Mouse (Mus musculus) liver, adult 2 months (tissue): ENCODE data around the gene Cdcp2. TPM values are rescaled to one million over a fixed set of nuclear protein-coding genes. Genes with fewer than 3 reads are reported as not detected.

ENCODE experiments used
- DNase-seq: peaks from one replicate; pipeline ENCODE4 v3.0.0-alpha.2; 2011; ENCODE audit warnings: low read depth, low spot score; ENCODE audit errors: extremely low read depth
- H3K27ac ChIP-seq: fragments of 200-500 bp; replicated peaks from 2 replicates; pipeline ENCODE4 v1.5.1; 2012; ENCODE audit warnings: low read depth, mild to moderate bottlenecking, control low read depth, inconsistent platforms, low read length; ENCODE audit not compliant: insufficient read depth
- H3K27me3 ChIP-seq: fragments of 200-500 bp; 2 replicates; pipeline ENCODE4 v1.6.1; 2012; ENCODE audit warnings: mild to moderate bottlenecking, moderate library complexity, low read length, inconsistent platforms; ENCODE audit not compliant: control insufficient read depth, insufficient read depth
- H3K36me3 ChIP-seq: fragments of 200-500 bp; 2 replicates; pipeline ENCODE4 v1.6.1; 2012; ENCODE audit warnings: low read length, inconsistent platforms; ENCODE audit not compliant: control insufficient read depth, insufficient read depth
- H3K4me1 ChIP-seq: fragments of 200-500 bp; 2 replicates; pipeline ENCODE4 v1.6.1; 2011; ENCODE audit warnings: low read length; ENCODE audit not compliant: control insufficient read depth, insufficient read depth
- H3K4me3 ChIP-seq: fragments of 200-500 bp; 2 replicates; pipeline ENCODE4 v1.5.1; 2011; ENCODE audit warnings: low read depth, mild to moderate bottlenecking, control low read depth, low read length, moderate library complexity; ENCODE audit not compliant: insufficient read depth
- H3K79me2 ChIP-seq: fragments of 200-500 bp; 2 replicates; pipeline ENCODE4 v1.6.1; 2012; ENCODE audit warnings: inconsistent platforms, mild to moderate bottlenecking, low read length, moderate library complexity; ENCODE audit not compliant: control insufficient read depth, insufficient read depth
- H3K9ac ChIP-seq: fragments of 200-500 bp; 2 replicates; pipeline ENCODE4 v1.6.1; 2012; ENCODE audit warnings: low read depth, mild to moderate bottlenecking, control low read depth, inconsistent platforms, low read length
- CTCF ChIP-seq: fragments of 200-500 bp; IDR thresholded peaks from 2 replicates; pipeline ENCODE4 v1.5.1; 2011; ENCODE audit warnings: low read depth, low read length, control low read depth
- POLR2A ChIP-seq: fragments of 200-500 bp; IDR thresholded peaks from 2 replicates; pipeline ENCODE4 v1.6.1; 2011; ENCODE audit warnings: low read length, control low read depth; ENCODE audit not compliant: insufficient read depth; ENCODE audit errors: extremely low read depth
- WGBS: fragments of 180-500 bp; shearing (Covaris S2); methylation state at CpG from one replicate; pipeline ENCODE4 v1.1.7; 2018; 5-methylcytosine and 5-hydroxymethylcytosine counted together
- polyA plus RNA-seq: library from polyadenylated mRNA; depleted of rRNA; stranded (reverse); fragments of >200 nt; gene quantifications from 2 replicates; pipeline ENCODE4 v1.2.3, GENCODE M21; 2012
- total RNA-seq: library from RNA; depleted of rRNA; stranded (reverse); fragments of >200 nt; gene quantifications from 2 replicates; pipeline ENCODE4 v1.2.3, GENCODE M21; 2014

Cdcp2 gene
- total and polyA plus RNA-seq, 2 experiments, result not detected

DNA sequence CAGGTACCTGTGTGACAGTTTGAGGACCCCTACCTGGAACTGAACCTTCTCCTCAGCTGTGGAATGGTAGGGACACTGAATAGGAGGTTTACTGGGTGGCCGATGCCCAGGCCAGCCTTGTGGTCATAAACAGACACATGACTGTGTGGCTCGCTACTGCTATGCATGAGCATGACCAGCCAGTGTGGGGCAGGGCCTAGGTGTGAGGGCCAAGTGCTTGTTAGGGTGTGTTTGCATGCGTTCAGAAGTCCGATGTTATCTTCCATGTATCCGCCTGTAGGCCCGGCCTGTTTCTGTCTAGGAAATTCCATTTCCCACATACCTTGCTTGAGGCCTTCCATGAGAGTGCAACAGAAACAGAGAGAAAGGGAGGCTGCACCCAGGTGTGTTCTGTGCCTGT, 24.0 kb downstream of the Cdcp2 start:
- no peaks in the 10 kb centered on the region for H3K36me3 ChIP-seq
- DNase-seq, result no peak
- TF ChIP-seq CTCF (no peak), POLR2A (no peak)
- peaks cover 8% of the 10 kb centered on the region for H3K4me1 ChIP-seq
- no peaks in the 10 kb centered on the region for H3K79me2 ChIP-seq
- 90% methylated on average over 6 of the region's 6 CpGs for WGBS
- no peak overlapping the region for H3K27ac ChIP-seq
- H3K4me3 ChIP-seq, result no peak overlapping the region
- H3K9ac ChIP-seq, result no peak overlapping the region
- H3K27me3 ChIP-seq, result no peaks in the 10 kb centered on the region

DNA sequence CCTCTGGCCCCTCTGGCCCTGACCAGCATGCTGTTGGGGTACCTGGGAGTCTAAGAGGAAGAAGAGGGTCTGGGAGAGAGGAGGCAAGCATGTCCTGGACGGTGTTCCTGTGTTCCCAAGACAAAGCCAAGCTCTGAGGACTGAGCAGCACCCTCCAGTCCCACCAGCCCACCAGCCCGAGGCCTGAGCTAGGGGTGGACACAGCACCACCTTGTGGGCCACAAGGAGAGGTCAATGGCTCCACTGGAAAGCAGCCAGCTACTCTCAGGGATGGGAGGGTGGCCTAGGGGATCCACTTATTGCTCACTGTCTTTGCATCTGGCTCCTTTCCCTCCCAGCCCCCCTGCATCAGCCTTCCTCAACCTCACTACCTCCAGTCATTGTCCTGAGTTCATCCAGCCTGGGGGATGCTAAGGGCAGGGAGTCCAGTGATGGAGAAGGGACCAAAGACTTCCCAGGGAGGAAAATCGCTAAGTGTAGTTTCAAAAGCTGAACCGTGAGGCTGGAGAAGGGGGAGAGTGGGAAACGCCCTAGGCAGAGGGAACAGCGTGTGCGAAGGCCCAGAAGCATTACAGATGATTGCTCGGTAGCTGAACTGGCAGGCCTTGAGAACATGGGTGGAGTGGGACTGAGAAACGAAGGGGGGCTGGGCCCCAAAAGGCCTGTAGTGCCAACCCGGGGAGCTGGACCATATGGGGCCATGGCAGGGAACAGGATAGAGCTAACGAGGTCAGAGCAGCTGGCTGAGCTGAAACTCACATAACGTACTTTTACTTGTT, 24.7 kb downstream of the Cdcp2 start:
- no peaks in the 10 kb centered on the region for H3K36me3 ChIP-seq
- TF ChIP-seq CTCF (peak; percentile 56), POLR2A (no peak)
- no peak overlapping the region for H3K27ac ChIP-seq
- H3K27me3 ChIP-seq, result no peaks in the 10 kb centered on the region
- WGBS, result 86% methylated on average over 12 of the region's 12 CpGs
- no peaks in the 10 kb centered on the region for H3K79me2 ChIP-seq
- DNase-seq, result no peak
- H3K9ac ChIP-seq, result no peak overlapping the region
- no peak overlapping the region for H3K4me3 ChIP-seq
- peaks cover 8% of the 10 kb centered on the region for H3K4me1 ChIP-seq

DNA sequence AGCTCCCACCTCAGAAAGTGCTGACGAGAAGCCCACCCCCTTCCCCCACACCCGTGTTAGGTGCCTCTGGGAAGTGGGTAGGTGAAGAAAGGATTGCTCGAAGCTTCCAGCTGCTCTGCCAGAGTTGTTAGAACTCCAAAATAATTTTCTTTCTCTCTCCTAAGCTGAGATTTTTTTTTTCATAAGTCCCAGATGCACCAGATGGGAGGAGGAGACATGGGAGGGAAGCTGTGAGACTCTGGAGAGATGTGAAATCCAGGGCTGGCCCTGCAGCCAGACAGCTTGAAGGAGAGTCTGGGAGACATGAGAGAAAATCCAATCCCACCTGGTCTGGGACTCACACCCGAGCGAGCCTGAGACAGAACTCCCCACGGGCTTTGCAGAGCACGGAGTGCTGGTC, 27.7 kb downstream of the Cdcp2 start:
- Histone ChIP-seq H3K79me2 (no peaks in the 10 kb centered on the region), H3K4me3 (no peak overlapping the region), H3K9ac (no peak overlapping the region), H3K36me3 (no peaks in the 10 kb centered on the region), H3K27me3 (no peaks in the 10 kb centered on the region), H3K4me1 (0 out of 2 replicates have a peak, but pooled peaks cover under 1% of the 10 kb centered on the region), H3K27ac (no peak overlapping the region)
- DNase-seq, result no peak
- WGBS, result 74% methylated on average over 7 of the region's 7 CpGs
- no peak for TF ChIP-seq POLR2A
- no peak for TF ChIP-seq CTCF

DNA sequence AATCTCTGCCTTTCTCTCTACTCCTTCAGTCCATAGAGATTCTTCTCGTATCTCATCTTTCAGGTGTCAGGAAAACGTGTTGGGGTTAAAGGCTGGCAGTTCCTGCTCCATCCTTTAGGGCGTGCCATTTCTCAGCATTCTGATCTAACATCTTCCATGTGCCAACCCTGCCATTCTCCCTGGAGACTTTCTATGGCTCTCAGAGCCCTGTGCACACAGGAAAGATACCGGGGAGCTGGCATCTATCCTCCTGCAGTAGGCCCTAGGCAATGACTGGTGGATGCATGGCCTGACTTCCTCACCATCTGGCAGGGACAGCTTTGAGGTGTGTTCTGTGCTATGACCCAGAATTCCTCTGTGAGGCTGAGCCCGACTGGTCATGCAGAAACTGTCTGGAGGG, 28.4 kb downstream of the Cdcp2 start:
- Histone ChIP-seq H3K4me3 (no peak overlapping the region), H3K9ac (no peak overlapping the region), H3K4me1 (peaks cover 2% of the 10 kb centered on the region; the same call in 1 of the 2 replicates), H3K27ac (no peak overlapping the region), H3K79me2 (no peaks in the 10 kb centered on the region), H3K27me3 (no peaks in the 10 kb centered on the region), H3K36me3 (no peaks in the 10 kb centered on the region)
- 0 out of 2 replicates have a peak, but pooled peaks have one; percentile 21 for TF ChIP-seq CTCF
- TF ChIP-seq POLR2A, result no peak
- WGBS, result 53% methylated on average over 5 of the region's 5 CpGs
- DNase-seq, result peak; percentile 19

DNA sequence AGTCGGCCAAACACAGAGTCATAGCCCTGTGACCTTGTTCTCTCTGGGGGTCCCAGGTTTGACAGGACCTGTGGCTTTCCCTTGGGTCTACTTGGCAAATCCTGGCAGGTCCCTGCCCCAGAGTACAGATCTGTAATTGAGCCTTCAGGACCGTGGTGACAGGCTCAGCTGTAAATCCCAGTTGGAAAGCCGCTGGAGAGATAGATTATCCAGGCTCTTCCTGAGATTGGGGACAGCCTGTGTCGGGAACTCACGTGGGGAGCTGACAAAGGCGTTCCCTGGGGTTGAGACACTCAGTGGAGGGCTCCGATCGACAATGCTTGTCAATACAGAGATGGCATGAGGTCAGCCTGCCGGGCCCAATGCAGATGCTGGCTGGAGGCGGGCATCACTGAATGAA, 29.7 kb downstream of the Cdcp2 start:
- no peak overlapping the region for H3K9ac ChIP-seq
- no peaks in the 10 kb centered on the region for H3K27me3 ChIP-seq
- no peak overlapping the region for H3K27ac ChIP-seq
- DNase-seq, result no peak
- no peaks in the 10 kb centered on the region for H3K36me3 ChIP-seq
- H3K4me1 ChIP-seq, result peaks cover 2% of the 10 kb centered on the region; the same call in 1 of the 2 replicates
- no peak overlapping the region for H3K4me3 ChIP-seq
- WGBS, result 78% methylated on average over 10 of the region's 10 CpGs
- H3K79me2 ChIP-seq, result no peaks in the 10 kb centered on the region
- TF ChIP-seq CTCF (no peak), POLR2A (no peak)

DNA sequence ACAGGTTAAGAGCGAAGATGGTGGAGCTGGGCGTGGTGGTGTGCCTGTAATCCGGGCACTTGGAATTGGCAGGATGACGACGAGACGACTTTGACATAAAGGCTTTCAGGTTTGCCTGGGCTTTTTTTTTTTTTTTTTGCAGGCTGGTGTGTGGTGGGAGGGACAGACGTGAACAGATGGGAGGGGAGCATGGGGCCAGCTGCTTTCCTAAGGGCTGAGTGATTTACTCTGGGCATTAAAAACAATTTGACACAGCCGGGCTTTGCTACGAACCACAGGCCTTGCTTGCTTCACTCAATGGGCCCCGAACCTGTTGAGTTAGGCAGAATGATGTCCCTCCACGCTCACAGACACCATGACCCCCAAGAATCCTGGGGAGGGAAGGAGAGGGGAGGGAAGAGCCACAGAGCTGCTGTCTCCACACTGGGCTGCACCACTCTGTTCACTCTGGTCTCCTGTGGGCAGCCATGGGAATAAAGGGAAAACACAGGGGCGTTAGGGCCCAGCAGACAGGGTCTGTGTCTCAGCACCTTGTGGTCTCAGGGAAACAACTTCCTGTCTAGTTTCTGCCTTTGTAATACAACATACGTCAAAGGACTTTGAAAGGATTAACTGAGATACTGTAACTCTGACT, 30.3 kb downstream of the Cdcp2 start:
- DNase-seq, result no peak
- H3K79me2 ChIP-seq, result no peaks in the 10 kb centered on the region
- 92% methylated on average over 13 of the region's 13 CpGs for WGBS
- no peak for TF ChIP-seq POLR2A
- no peak for TF ChIP-seq CTCF
- H3K9ac ChIP-seq, result no peak overlapping the region
- H3K27ac ChIP-seq, result no peak overlapping the region
- H3K4me1 ChIP-seq, result peaks cover 2% of the 10 kb centered on the region; the same call in 1 of the 2 replicates
- no peak overlapping the region for H3K4me3 ChIP-seq
- no peaks in the 10 kb centered on the region for H3K36me3 ChIP-seq
- no peaks in the 10 kb centered on the region for H3K27me3 ChIP-seq
